Mouse (Mus musculus): ENCODE results near the gene Prkn. TPM values are rescaled to one million over a fixed set of nuclear protein-coding genes. Genes with fewer than 3 reads are reported as not detected.
A peak's percentile ranks its signal among the peaks of the same experiment; 100 is the strongest.

Gene Prkn
- total and polyA plus RNA-seq, 2 experiments, result 2.5 to 8.9 TPM

- TF ChIP-seq CTCF (IDR thresholded peaks at IDR 0.05; ENCODE audit: low read depth, low read length), result no peak
- TF ChIP-seq POLR2A (IDR thresholded peaks at IDR 0.05; ENCODE audit: extremely low read depth, insufficient read depth, low read length), result no peak
- H3K4me3 ChIP-seq (ENCODE audit: insufficient read depth, low read depth, low read length), result no peak overlapping the region
- H3K9ac ChIP-seq (ENCODE audit: low read depth, low read length), result no peak overlapping the region
- no peaks in the 10 kb centered on the region for H3K79me2 ChIP-seq (ENCODE audit: control insufficient read depth, insufficient read depth, low read length)
- no peaks in the 10 kb centered on the region; the same call in 1 of the 2 replicates for H3K27me3 ChIP-seq (ENCODE audit: control insufficient read depth, insufficient read depth, low read length)
- WGBS, result 80% methylated on average over 8 of the region's 8 CpGs
- H3K36me3 ChIP-seq (ENCODE audit: control insufficient read depth, insufficient read depth, low read length), result no peaks in the 10 kb centered on the region
- no peak overlapping the region for H3K27ac ChIP-seq (replicated peaks; ENCODE audit: insufficient read depth, low read depth, low read length)
- H3K4me1 ChIP-seq (ENCODE audit: control insufficient read depth, insufficient read depth, low read length), result no peaks in the 10 kb centered on the region
- DNase-seq (ENCODE audit: extremely low read depth, low read depth, low spot score), result no peak
Measured at GRCm38 (mm10) chr17:11960492-11960891, 1120.3 kb downstream of the Prkn start.

- no peak overlapping the region for H3K4me3 ChIP-seq (ENCODE audit: insufficient read depth, low read depth, low read length)
- no peaks in the 10 kb centered on the region for H3K36me3 ChIP-seq (ENCODE audit: control insufficient read depth, insufficient read depth, low read length)
- no peak for TF ChIP-seq POLR2A (IDR thresholded peaks at IDR 0.05; ENCODE audit: extremely low read depth, insufficient read depth, low read length)
- no peak for TF ChIP-seq CTCF (IDR thresholded peaks at IDR 0.05; ENCODE audit: low read depth, low read length)
- no peaks in the 10 kb centered on the region for H3K79me2 ChIP-seq (ENCODE audit: control insufficient read depth, insufficient read depth, low read length)
- no peaks in the 10 kb centered on the region for H3K4me1 ChIP-seq (ENCODE audit: control insufficient read depth, insufficient read depth, low read length)
- 54% methylated on average over 11 of the region's 11 CpGs for WGBS
- H3K27me3 ChIP-seq (ENCODE audit: control insufficient read depth, insufficient read depth, low read length), result no peaks in the 10 kb centered on the region; the same call in 1 of the 2 replicates
- H3K9ac ChIP-seq (ENCODE audit: low read depth, low read length), result no peak overlapping the region
- DNase-seq (ENCODE audit: extremely low read depth, low read depth, low spot score), result no peak
- H3K27ac ChIP-seq (replicated peaks; ENCODE audit: insufficient read depth, low read depth, low read length), result no peak overlapping the region
Measured at GRCm38 (mm10) chr17:11962808-11963207, 1122.6 kb downstream of the Prkn start.

- Histone ChIP-seq H3K27me3 (ENCODE audit: control insufficient read depth, insufficient read depth, low read length) (peaks cover 3% of the 10 kb centered on the region; the same call in 1 of the 2 replicates), H3K79me2 (ENCODE audit: control insufficient read depth, insufficient read depth, low read length) (no peaks in the 10 kb centered on the region), H3K4me1 (ENCODE audit: control insufficient read depth, insufficient read depth, low read length) (no peaks in the 10 kb centered on the region), H3K4me3 (ENCODE audit: insufficient read depth, low read depth, low read length) (no peak overlapping the region), H3K9ac (ENCODE audit: low read depth, low read length) (no peak overlapping the region), H3K27ac (replicated peaks; ENCODE audit: insufficient read depth, low read depth, low read length) (no peak overlapping the region), H3K36me3 (ENCODE audit: control insufficient read depth, insufficient read depth, low read length) (no peaks in the 10 kb centered on the region)
- 45% methylated on average over 1 of the region's 1 CpGs for WGBS
- DNase-seq (ENCODE audit: extremely low read depth, low read depth, low spot score), result no peak
- TF ChIP-seq CTCF (IDR thresholded peaks at IDR 0.05; ENCODE audit: low read depth, low read length) (no peak), POLR2A (IDR thresholded peaks at IDR 0.05; ENCODE audit: extremely low read depth, insufficient read depth, low read length) (no peak)
Measured at GRCm38 (mm10) chr17:11970160-11970559, 1130.0 kb downstream of the Prkn start.

GRCm38 (mm10) chr17:11972550-11972949 lies 1132.4 kb downstream of the Prkn start:
- 8% methylated on average over 9 of the region's 9 CpGs for WGBS
- H3K27ac ChIP-seq (replicated peaks; ENCODE audit: insufficient read depth, low read depth, low read length), result no peak overlapping the region
- no peak for DNase-seq (ENCODE audit: extremely low read depth, low read depth, low spot score)
- H3K9ac ChIP-seq (ENCODE audit: low read depth, low read length), result no peak overlapping the region
- peaks cover 3% of the 10 kb centered on the region; the same call in 1 of the 2 replicates for H3K27me3 ChIP-seq (ENCODE audit: control insufficient read depth, insufficient read depth, low read length)
- no peaks in the 10 kb centered on the region for H3K36me3 ChIP-seq (ENCODE audit: control insufficient read depth, insufficient read depth, low read length)
- H3K4me3 ChIP-seq (ENCODE audit: insufficient read depth, low read depth, low read length), result no peak overlapping the region
- no peaks in the 10 kb centered on the region for H3K79me2 ChIP-seq (ENCODE audit: control insufficient read depth, insufficient read depth, low read length)
- TF ChIP-seq POLR2A (IDR thresholded peaks at IDR 0.05; ENCODE audit: extremely low read depth, insufficient read depth, low read length), result no peak
- TF ChIP-seq CTCF (IDR thresholded peaks at IDR 0.05; ENCODE audit: low read depth, low read length), result 0 out of 2 replicates have a peak, but pooled peaks have one; percentile 5
- no peaks in the 10 kb centered on the region for H3K4me1 ChIP-seq (ENCODE audit: control insufficient read depth, insufficient read depth, low read length)

- Histone ChIP-seq H3K36me3 (ENCODE audit: control insufficient read depth, insufficient read depth, low read length) (no peaks in the 10 kb centered on the region), H3K4me1 (ENCODE audit: control insufficient read depth, insufficient read depth, low read length) (no peaks in the 10 kb centered on the region), H3K27ac (replicated peaks; ENCODE audit: insufficient read depth, low read depth, low read length) (no peak overlapping the region), H3K9ac (ENCODE audit: low read depth, low read length) (no peak overlapping the region), H3K79me2 (ENCODE audit: control insufficient read depth, insufficient read depth, low read length) (no peaks in the 10 kb centered on the region), H3K4me3 (ENCODE audit: insufficient read depth, low read depth, low read length) (no peak overlapping the region), H3K27me3 (ENCODE audit: control insufficient read depth, insufficient read depth, low read length) (peaks cover 3% of the 10 kb centered on the region; the same call in 1 of the 2 replicates)
- TF ChIP-seq POLR2A (IDR thresholded peaks at IDR 0.05; ENCODE audit: extremely low read depth, insufficient read depth, low read length), result no peak
- no peak for TF ChIP-seq CTCF (IDR thresholded peaks at IDR 0.05; ENCODE audit: low read depth, low read length)
- DNase-seq (ENCODE audit: extremely low read depth, low read depth, low spot score), result peak; percentile 82
- WGBS, result 43% methylated on average over 13 of the region's 13 CpGs
Measured at GRCm38 (mm10) chr17:11972969-11973787, 1133.0 kb downstream of the Prkn start.

All from liver, adult 2 months (tissue).